Mouse (Mus musculus) spleen, adult 2 months (tissue): ENCODE results near the gene Gm20425. TPM values are rescaled to one million over a fixed set of nuclear protein-coding genes. Genes with fewer than 3 reads are reported as not detected.

ENCODE experiments used
- DNase-seq, 2 experiments: peaks; one replicate each; pipeline versions ENCODE4 v3.0.0 to v3.0.0-alpha.2; 2012 to 2021; ENCODE audit warnings: low spot score in 2 of 2, low read depth in 1 of 2
- H3K27ac ChIP-seq: fragments of 200-500 bp; 2 replicates; pipeline ENCODE4 v1.5.1; 2012; ENCODE audit warnings: low read length, inconsistent platforms; ENCODE audit not compliant: insufficient read depth
- H3K27me3 ChIP-seq: fragments of 200-500 bp; 2 replicates; pipeline ENCODE4 v1.6.1; 2012; ENCODE audit warnings: mild to moderate bottlenecking, moderate library complexity, low read length, inconsistent platforms; ENCODE audit not compliant: control insufficient read depth, insufficient read depth
- H3K36me3 ChIP-seq: fragments of 200-500 bp; 2 replicates; pipeline ENCODE4 v1.6.1; 2012; ENCODE audit warnings: mild to moderate bottlenecking, low read length, inconsistent platforms; ENCODE audit not compliant: control insufficient read depth, insufficient read depth
- H3K4me1 ChIP-seq: fragments of 200-500 bp; 2 replicates; pipeline ENCODE4 v1.6.1; 2011; ENCODE audit warnings: inconsistent platforms; ENCODE audit not compliant: control insufficient read depth, insufficient read depth, insufficient read length
- H3K4me3 ChIP-seq: fragments of 200-500 bp; 2 replicates; pipeline ENCODE4 v1.5.1; 2011; ENCODE audit warnings: mild to moderate bottlenecking, inconsistent platforms; ENCODE audit not compliant: insufficient read depth, insufficient read length; ENCODE audit errors: extremely low read depth
- CTCF ChIP-seq: fragments of 200-500 bp; IDR thresholded peaks from 2 replicates; pipeline ENCODE4 v1.5.1; 2011; ENCODE audit warnings: mild to moderate bottlenecking, inconsistent platforms; ENCODE audit not compliant: insufficient read depth, insufficient read length, insufficient replicate concordance; ENCODE audit errors: extremely low read depth
- POLR2A ChIP-seq: fragments of 200-500 bp; IDR thresholded peaks from 2 replicates; pipeline ENCODE4 v1.6.1; 2011; ENCODE audit warnings: low read depth, low read length, inconsistent platforms
- whole genome bisulfite sequencing: fragments of 180-500 bp; shearing (Covaris S2); methylation state at CpG from one replicate; pipeline ENCODE4 v1.1.7; 2018; 5-methylcytosine and 5-hydroxymethylcytosine counted together
- polyA plus RNA-seq: library from polyadenylated mRNA; depleted of rRNA; stranded (reverse); fragments of >200 nt; gene quantifications from 2 replicates; pipeline ENCODE4 v1.2.3, GENCODE M21; 2012

Gene Gm20425
- polyA plus RNA-seq, 1 experiment: not detected

DNA sequence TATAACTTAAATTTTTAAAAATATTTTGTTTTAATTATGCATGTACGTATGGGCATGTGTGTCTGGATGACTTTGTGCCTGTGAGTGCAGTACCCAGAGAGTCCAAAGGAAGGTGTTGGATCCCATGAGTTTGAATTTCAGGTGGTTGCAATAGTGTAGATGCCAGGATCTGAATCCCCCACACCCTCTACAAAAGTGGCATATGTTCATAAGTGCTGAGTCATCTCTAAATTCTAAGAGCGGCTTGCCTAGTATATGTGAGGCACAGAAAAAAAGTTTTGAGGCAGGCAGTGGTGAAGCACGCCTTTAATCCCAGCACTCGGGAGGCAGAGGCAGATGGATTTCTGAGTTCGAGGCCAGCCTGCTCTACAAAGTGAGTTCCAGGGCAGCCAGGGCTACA, 24.3 kb downstream of the Gm20425 start:
- H3K4me1 ChIP-seq: no peaks in the 10 kb centered on the region
- DNase-seq: no peak
- H3K36me3 ChIP-seq: no peaks in the 10 kb centered on the region
- H3K27ac ChIP-seq: no peak overlapping the region
- TF ChIP-seq CTCF (no peak), POLR2A (no peak)
- WGBS: 87% methylated on average over 5 of the region's 5 CpGs
- H3K27me3 ChIP-seq: no peaks in the 10 kb centered on the region; the same call in 1 of the 2 replicates
- H3K4me3 ChIP-seq: no peak overlapping the region

DNA sequence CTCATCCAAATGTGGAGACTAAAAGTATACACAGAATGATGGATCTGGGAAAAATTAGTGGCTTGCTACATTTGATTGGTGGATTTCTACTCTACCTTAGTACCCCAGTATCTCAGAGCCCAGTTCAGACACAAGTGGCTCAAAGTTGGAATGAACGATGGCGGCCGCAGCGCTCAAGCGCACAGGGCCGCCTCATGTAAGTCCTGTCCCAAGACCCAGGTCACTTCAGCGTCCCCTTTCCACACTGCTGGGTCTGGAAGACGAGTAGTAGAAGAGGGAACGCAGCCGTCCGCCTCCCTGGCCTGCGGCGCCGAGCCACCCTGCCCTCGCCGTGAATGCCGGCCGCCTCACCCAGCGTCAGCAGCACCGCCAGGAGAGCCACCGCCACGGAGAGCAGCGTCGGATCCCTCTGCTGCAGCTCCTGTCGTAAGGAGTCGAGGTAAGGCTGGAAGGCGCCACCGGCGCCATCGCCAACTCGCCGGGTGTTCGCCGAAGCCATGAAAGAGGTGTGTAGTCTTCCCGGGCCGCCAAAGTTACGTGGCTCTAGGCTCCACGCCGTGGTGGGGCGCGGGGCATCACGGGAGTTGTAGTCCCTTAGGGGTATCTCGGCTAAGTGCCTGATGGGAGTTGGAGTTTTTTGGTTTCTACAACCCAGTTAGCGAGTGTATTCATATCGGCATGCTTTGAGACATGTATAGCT, 28.4 kb downstream of the Gm20425 start, which contains the start of gene Srprb:
TSS of gene Srprb (minus strand) at position 577 of the 700 bp plus-strand sequence.
- peak within 1 kb of the TSS; percentile 68 for H3K27ac ChIP-seq
- H3K4me3 ChIP-seq: peak within 1 kb of the TSS; percentile 99
- H3K27me3 ChIP-seq: no peaks in the 10 kb centered on the region
- WGBS: under 1% methylated on average over 45 of the region's 45 CpGs
- peak; percentile 75 to 96 for DNase-seq
- peaks cover 9% of the 10 kb centered on the region for H3K36me3 ChIP-seq
- no peaks in the 10 kb centered on the region for H3K4me1 ChIP-seq
- no peak for TF ChIP-seq CTCF
- no peak for TF ChIP-seq POLR2A

DNA sequence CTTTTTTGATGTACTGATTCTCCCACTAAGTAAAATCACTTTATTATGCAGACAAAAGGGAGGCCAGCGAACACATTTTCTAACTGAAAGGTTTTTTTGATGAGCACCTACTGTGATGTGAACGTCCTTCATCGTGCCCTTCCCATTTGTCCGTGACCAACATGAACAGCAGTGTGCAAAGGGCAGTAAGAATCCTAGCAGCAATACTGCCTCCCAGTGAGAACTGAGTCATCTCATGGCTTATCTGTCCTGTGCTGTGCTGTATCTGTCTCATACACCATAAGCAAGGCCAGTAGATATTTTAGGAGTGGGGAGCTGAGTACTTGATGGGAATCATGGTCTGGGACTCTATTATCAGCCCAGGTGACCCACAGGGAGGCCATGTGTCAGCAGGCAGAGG, 41.7 kb downstream of the Gm20425 start:
- H3K27me3 ChIP-seq: no peaks in the 10 kb centered on the region
- H3K36me3 ChIP-seq: peaks cover 17% of the 10 kb centered on the region
- no peak for TF ChIP-seq CTCF
- TF ChIP-seq POLR2A: no peak
- no peak overlapping the region for H3K27ac ChIP-seq
- no peak overlapping the region for H3K4me3 ChIP-seq
- WGBS: 93% methylated on average over 4 of the region's 4 CpGs
- no peak for DNase-seq
- no peaks in the 10 kb centered on the region for H3K4me1 ChIP-seq

DNA sequence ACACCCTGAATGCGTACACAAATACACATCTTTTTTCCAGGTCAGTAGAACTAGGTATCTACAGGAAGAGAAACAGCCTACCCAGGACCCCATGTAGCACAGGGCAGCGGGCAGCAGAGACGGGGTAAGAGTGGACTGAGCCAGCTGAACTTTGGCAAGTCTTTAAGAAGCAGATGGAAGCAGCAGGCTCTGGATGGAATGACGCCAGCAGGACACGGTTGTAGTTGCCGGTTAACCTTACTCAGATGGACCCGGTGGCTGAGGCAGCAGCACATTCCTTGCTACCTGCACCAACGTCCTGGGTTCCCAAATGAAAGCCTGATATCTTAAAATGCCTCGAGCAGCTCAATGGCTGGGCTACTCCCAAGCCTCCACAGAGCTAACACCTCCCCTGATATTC, 43.4 kb downstream of the Gm20425 start:
- no peak for TF ChIP-seq POLR2A
- TF ChIP-seq CTCF: no peak
- Histone ChIP-seq H3K27ac (no peak overlapping the region), H3K27me3 (no peaks in the 10 kb centered on the region), H3K36me3 (peaks cover 12% of the 10 kb centered on the region), H3K4me3 (no peak overlapping the region), H3K4me1 (no peaks in the 10 kb centered on the region)
- WGBS: 79% methylated on average over 9 of the region's 9 CpGs
- DNase-seq: no peak

DNA sequence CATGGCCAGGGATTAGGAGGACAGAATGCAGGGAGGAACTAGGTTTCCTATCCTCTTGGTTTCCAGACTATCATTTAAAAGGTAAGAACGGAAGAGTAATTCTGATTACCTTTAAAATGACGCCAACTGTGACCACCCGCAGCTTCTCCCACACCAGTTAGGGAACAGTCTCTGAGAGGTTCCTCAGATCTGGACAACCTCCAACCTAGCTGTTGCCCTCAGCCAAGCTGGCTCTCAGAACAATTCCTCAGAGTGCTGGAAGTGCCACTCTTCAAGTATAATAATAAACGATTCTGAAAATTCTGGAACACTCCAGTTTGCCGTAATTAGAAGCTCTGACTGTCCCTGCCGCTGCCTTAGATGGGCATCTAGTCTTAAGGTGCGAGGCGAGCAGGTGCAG, 44.2 kb downstream of the Gm20425 start:
- DNase-seq: no peak
- TF ChIP-seq CTCF: no peak
- no peak for TF ChIP-seq POLR2A
- no peak overlapping the region for H3K4me3 ChIP-seq
- H3K36me3 ChIP-seq: peaks cover 11% of the 10 kb centered on the region
- H3K4me1 ChIP-seq: no peaks in the 10 kb centered on the region; the same call in 1 of the 2 replicates
- H3K27ac ChIP-seq: no peak overlapping the region
- H3K27me3 ChIP-seq: no peaks in the 10 kb centered on the region
- WGBS: 89% methylated on average over 8 of the region's 8 CpGs

DNA sequence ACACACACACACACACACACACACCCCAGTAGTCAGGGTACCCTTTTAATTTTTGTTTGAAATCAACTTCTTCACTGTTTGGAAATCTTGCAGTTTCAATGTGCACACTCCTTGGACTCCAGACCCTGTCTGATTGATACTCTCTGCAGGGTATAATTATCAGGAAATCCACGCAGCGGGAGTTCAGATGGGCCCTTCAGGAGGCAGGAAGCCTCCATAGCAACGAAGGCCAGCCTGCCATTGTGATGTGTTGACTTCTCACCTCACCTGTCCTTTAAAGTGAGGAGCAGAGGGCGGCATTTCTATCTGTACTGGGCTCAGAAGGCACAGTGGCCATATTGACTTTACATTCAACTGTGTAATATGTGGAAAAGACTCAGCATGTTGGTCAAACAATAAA, 45.3 kb downstream of the Gm20425 start:
- no peak overlapping the region for H3K4me3 ChIP-seq
- no peak overlapping the region for H3K27ac ChIP-seq
- no peak for DNase-seq
- peaks cover 2% of the 10 kb centered on the region; the same call in 1 of the 2 replicates for H3K36me3 ChIP-seq
- no peak for TF ChIP-seq CTCF
- no peak for TF ChIP-seq POLR2A
- WGBS: 80% methylated on average over 4 of the region's 4 CpGs
- no peaks in the 10 kb centered on the region for H3K27me3 ChIP-seq
- no peaks in the 10 kb centered on the region; the same call in 1 of the 2 replicates for H3K4me1 ChIP-seq

DNA sequence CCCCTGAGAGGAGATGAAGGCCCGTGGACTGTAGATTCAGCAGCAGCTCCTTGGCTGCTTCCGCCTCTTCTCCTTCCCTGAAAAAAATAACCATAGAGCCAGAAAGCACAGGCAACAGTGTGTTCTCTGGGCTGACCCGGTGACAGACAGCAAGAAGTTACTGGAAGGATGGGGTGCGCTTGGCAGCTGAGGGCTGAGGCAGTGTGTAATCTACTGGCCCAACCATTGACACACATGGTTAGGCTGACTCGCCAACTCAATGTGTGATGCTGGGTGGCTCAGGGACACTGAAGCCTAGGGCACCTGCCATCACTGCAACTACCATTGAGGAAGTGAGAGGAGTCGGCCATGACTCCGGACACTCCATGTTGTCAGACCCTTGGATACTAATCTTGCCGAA, 48.2 kb downstream of the Gm20425 start:
- no peaks in the 10 kb centered on the region for H3K36me3 ChIP-seq
- no peak overlapping the region for H3K4me3 ChIP-seq
- WGBS: 92% methylated on average over 8 of the region's 8 CpGs
- DNase-seq: no peak
- TF ChIP-seq CTCF (no peak), POLR2A (no peak)
- H3K27me3 ChIP-seq: no peaks in the 10 kb centered on the region
- H3K4me1 ChIP-seq: no peaks in the 10 kb centered on the region; the same call in 1 of the 2 replicates
- no peak overlapping the region for H3K27ac ChIP-seq
